Mouse (Mus musculus) heart, adult 11 months (tissue): Measurements from ENCODE around the gene Srsf4.
A peak's percentile ranks its signal among the peaks of the same experiment; 100 is the strongest.

ENCODE experiments used
- DNase-seq: peaks from one replicate; pipeline ENCODE4 v3.0.0; 2022

The Srsf4 gene

DNA sequence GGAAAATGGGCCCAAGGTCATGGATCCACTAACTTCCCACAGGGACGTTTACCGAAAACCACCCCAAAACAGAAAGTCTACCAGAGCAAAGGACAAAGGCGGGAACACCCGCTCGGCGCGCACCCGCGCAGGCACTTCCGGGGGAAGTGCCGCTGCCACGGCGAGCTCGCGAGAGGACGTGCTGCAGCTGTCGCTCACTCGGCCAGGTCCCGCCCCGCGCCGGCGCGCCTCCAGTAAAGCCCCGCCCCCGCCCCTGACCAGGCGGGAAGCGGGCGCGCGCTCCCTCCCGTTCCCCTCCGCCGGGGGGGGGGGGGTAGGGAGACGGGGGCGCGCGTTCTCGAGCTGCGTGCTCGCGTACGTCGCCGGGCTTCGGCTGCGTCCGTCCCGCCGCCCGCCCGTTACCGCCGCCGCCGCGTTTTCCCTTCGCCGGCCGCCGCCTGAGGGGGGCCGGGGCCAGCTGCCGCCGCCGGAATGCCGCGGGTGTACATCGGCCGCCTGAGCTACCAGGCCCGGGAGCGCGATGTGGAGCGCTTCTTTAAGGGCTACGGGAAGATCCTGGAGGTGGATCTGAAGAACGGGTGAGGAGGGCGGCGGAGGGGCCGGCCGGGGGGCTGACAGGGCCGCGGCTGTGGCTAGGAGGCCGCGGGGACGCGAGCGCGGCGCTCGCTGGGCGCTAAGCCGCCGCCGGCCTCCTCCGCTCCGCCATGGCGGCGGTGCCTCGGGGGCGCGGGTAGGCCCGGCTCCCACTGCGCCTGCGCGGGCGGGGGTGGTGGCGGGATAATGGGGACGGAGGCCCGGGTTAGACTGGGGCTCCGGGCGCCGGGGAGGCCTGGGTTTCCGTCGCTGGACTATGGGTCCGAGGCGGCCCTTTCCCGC, at the start of gene Srsf4:
Srsf4 (plus strand) TSS at position 325 of the 876 bp plus-strand sequence.
- peak; percentile 99 for DNase-seq

DNA sequence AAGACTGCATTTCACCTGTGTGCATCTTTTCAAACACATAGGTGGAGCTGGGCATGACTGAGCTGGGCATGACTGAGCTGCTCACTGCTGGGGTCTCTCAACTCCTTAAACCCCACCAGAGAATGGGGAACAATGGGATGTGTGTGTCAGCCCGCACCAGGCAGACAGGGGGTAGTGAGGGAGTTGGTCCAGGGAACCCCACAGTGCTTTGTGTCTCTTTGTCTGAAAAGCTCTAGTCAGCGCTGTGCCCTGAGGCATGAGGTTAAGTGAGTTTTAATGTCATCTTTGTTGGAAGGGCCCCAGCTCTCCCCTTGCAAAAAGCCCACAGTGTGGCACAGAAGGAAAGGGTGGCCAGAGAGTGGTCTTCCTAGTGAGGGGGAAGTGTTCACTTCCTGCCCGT, 48.5 kb upstream of the Srsf4 start:
- DNase-seq: no peak

GRCm38 (mm10) chr4:131825830-131826229, 47.6 kb upstream of the Srsf4 start:
- DNase-seq: peak; percentile 93

- DNase-seq: no peak
Observed at GRCm38 (mm10) chr4:131826905-131827304, 46.5 kb upstream of the Srsf4 start.

GRCm38 (mm10) chr4:131829123-131829522, 44.3 kb upstream of the Srsf4 start:
- no peak for DNase-seq

GRCm38 (mm10) chr4:131831546-131832045, 41.8 kb upstream of the Srsf4 start:
- DNase-seq: no peak

DNA sequence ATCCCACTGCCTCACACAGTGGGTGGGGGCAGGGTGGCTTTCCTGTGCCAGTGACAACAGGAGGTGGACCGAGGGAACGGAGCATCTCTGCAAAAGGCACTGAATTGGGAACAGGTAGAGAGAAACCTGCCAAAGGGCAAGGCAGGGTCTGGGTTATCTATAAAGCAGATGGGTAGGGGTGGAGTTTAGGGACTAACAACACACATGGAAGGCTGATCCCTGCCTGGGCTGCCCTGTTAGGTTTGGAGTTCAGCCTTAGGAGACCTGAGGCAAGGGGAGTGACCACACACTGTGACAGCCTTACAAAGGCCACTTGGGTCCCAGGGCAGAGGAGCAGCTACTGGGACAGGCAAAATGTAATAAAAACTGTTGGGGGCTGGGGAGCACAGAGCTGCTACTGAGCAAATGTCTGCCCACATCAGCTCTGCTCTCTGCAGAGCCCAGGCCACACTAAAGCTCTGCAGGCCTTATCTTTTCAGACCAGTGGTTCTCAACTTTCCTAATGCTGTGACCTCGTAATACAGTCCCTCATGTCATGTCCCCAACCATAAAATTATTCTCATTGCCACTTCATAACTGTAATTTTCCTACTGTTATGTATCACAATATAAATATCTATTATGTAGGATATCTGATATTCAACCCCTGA, 40.5 kb upstream of the Srsf4 start:
- peak; percentile 81 for DNase-seq

DNA sequence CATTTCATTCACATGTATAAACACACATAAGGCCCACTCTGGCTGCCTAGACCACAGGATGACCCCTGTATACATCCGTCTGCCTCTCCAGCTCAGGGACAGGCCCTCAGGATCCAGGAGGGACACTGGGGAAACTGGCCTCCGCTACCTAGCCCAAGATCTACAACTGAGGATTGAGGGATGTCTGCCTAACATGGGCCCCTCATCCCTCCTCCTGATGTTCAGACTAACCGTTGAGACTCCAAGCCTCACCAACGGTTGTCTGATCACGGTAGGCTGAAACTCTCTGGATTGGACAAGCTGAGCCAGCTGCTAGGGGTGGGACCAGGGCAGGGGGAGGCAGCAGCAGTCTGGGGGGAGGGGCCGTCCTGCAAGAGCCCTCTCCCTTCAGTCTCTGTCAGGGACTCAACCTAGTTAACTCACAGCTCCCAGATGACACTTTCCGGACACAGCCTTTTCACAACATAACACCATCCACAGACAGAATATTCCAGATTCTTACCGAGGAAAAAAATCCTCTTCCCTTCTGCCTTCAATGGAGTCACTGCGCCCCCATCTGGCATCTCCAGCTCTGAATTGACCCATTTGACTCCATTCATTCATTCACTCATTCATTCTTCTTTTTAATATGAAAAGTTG, 39.3 kb upstream of the Srsf4 start:
- DNase-seq: peak; percentile 90

DNA sequence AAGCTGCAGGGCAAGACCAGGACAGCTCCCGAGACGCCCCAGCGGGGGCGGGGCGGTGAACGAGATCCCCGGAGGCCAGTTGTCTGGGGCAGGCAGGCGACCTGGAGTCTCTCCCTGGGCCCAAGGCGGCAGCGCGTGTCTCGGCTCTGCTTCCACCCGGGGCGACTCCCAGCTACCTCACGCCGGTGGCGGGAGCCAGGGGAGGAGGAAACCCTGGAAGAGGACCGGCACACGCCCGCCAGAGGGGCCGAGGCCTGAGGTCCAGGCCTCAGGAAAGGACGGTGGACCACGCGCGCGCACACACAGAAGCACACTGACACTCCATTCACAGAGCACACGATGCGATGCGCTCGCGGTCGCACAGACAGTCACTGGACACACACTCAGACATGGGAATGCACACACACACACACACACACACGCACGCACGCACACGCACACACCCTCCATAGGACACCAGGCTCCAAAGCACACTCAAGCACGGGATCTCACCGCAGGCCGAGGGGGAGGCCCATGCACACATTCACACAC, 37.0 kb upstream of the Srsf4 start:
- DNase-seq: peak; percentile 97

DNA sequence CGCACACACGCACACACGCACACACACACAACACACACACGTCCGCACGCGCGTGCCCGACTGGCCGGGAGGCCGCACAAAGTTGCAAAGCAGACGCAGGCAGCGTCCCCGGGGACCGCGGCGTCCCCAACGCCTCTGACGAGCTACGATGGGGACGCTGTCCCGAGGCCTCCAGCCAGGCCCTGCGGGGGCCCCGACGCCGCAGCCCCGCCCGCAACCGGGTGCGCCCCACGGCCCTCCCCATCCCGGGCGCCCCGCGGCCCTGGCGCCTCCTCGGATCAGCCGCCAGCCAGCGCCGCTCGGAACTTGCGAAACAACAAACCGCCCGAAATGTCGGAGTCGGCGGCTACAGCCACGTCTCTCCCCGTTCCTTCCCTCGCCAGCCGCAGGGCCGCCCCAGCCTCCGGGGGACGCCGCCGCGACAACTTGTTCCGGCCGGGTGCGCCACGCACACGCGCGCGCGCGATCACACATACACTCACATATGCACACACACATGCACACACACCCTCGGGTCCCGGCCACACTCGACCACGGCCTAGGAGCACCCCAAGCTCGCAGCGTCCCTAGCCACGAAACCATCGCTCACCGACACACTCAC, 36.4 kb upstream of the Srsf4 start:
- peak; percentile 92 for DNase-seq

GRCm38 (mm10) chr4:131837872-131838524, 35.4 kb upstream of the Srsf4 start, which contains the start of gene Ptpru:
Ptpru (minus strand) TSS chr4:131838288.
- peak; percentile 99 for DNase-seq

DNA sequence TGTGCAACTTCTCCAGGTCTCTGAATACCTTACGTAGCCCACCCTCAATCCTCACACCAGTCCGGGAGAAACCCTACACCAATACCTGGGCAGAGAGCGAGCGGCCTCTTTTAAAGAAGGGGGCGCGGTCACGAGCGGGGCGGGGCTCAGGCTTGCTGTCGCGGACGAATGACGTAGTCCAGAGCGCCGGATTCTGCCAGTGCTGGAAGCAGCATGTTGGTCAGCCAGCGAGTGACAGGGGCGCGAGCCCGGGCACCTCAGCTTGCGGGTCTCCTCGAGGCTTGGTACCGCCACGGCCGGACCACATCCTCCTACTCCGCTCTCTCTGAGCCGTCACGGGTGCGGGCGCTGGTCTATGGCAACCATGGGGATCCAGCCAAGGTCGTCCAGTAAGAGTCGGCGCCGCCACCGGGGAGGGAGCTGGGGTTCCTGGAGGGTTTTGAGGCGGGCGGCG, 30.1 kb upstream of the Srsf4 start, which contains the start of gene Mecr:
Mecr (plus strand) TSS at position 181 of the 454 bp plus-strand sequence.
- DNase-seq: peak; percentile 98

- DNase-seq: no peak
Observed at GRCm38 (mm10) chr4:131845991-131846778, 27.2 kb upstream of the Srsf4 start.

- no peak for DNase-seq
Observed at GRCm38 (mm10) chr4:131848082-131848481, 25.3 kb upstream of the Srsf4 start.

GRCm38 (mm10) chr4:131849986-131850638, 23.3 kb upstream of the Srsf4 start:
- DNase-seq: peak; percentile 98

DNA sequence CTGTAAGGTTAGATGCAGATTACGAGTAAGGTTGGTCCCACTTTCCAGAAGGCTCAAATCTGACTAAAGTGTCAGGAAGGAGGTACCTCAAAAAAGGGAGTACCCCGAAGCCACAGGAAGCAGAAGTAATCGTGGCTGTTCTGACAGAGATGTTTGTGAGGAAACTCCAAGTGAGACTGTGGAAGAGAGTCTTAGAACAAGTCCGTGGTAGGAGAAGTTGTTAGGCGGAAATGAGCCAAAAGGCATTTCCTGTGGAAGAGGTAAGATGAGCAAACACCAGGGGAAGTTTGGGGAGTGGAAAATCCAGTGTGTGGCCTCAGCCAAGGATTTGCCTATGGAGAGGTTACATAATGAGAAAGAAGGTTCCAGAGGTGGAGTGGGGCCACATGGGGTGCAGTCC, 18.5 kb upstream of the Srsf4 start:
- peak; percentile 93 for DNase-seq

GRCm38 (mm10) chr4:131860492-131861340, 12.7 kb upstream of the Srsf4 start:
- DNase-seq: peak; percentile 97

GRCm38 (mm10) chr4:131861341-131861739, 12.1 kb upstream of the Srsf4 start:
- DNase-seq: peak; percentile 93

DNA sequence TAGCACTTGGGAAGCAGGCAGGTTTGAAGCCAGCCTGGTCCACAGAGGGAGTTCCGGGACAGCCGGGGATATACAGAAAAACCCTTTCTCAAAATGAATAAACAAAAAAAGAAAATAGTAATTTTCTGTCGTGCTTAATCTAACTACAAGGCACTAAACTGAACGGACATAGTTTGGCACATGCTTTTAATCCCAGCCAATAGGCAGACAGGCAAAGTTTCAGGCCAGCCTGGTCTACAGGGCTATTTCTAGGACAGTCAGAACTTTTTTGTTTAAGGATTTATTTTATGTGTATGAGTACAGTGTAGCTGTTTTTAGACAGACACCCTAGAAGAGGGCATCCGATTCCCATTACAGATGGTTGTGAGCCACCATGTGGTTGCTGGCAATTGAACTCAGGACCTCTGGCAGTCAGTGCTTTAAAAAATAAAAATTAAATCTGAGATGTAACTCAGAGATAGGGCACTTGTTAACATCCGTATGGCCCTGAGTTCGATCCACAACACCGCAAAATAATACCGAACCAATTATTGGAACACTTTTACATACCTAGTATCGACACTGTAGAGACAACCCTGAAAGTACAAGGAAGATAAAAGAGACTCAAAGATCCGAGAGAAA, 635 bp upstream of the Srsf4 start:
- peak; percentile 92 for DNase-seq
